Mouse (Mus musculus) forebrain, embryonic 10.5 days (tissue): Measurements from ENCODE around the gene Ccdc174. TPM values are rescaled to one million over a fixed set of nuclear protein-coding genes. Genes with fewer than 3 reads are reported as not detected.

Experiments used
- polyA plus RNA-seq: library from polyadenylated mRNA; unstranded; fragments of >200 nt; fragmentation: Nextera tagmentation; extraction: Ambion mirVana; gene quantifications from 2 replicates; pipeline ENCODE4 v1.2.1, GENCODE M21; 2016

Ccdc174 gene
- polyA plus RNA-seq, 1 experiment from 2014 or later: 36.8 TPM

Other genes starting within 250 kb of the Ccdc174 start
- 42.4 and 47.0 TPM in 2 replicates for gene Slc6a6, start 194.0 kb upstream of the Ccdc174 start, polyA plus RNA-seq
- gene Grip2, start 50.8 kb upstream of the Ccdc174 start, polyA plus RNA-seq: 0.32 and 0.46 TPM in 2 replicates
- gene 4930590J08Rik, start 24.8 kb downstream of the Ccdc174 start, polyA plus RNA-seq: 0.28 and 0.48 TPM in 2 replicates
- gene Fgd5, start 100.8 kb downstream of the Ccdc174 start, polyA plus RNA-seq: 5.5 and 6.5 TPM in 2 replicates
- 17.3 and 19.6 TPM in 2 replicates for gene Nr2c2, start 213.3 kb downstream of the Ccdc174 start, polyA plus RNA-seq